Mouse (Mus musculus) heart, adult 18-20 months (tissue): ENCODE results near the gene Fli1. TPM values are rescaled to one million over a fixed set of nuclear protein-coding genes. Genes with fewer than 3 reads are reported as not detected.
A peak's percentile ranks its signal among the peaks of the same experiment; 100 is the strongest.

Experiments used
- DNase-seq, 2 experiments: peaks; one replicate each; pipeline ENCODE4 v3.0.0; 2021 to 2022; ENCODE audit warnings: mixed read lengths in 1 of 2
- long read RNA-seq, 2 experiments: library from polyadenylated mRNA; stranded (forward); transcript quantifications; one replicate each; pipeline ENCODE4 v2.0.0; 2021
- total RNA-seq, 2 experiments: library from RNA; stranded (reverse); gene quantifications; 2 replicates each; pipeline ENCODE4 v1.2.3; 2021

Gene Fli1
- 10 to 100 TPM; 17.1 to 19.3 TPM for total RNA-seq
- long read RNA-seq, experiment 1, transcript Fli1-201 (9 exons, 3,318 nt) = major isoform, 9 of 14 reads
- long read RNA-seq, experiment 1, partial matches to known transcripts = 3 of 14 reads
- long read RNA-seq, experiment 1, other reads (novel, unspliced or antisense) = 2 of 14 reads
- long read RNA-seq, experiment 2, partial matches to known transcripts = 1 of 3 reads
- long read RNA-seq, experiment 2, other reads (novel, unspliced or antisense) = 2 of 3 reads

- peak in 1 of 2 experiments; percentile 75 for DNase-seq
These were observed at the start of gene Fli1 for GRCm38 (mm10) chr9:32542212-32543039. Gene Fli1, minus strand, starts transcription at chr9:32542861.

- peak; percentile 86 to 89 for DNase-seq
These were observed 49.3 kb upstream of the Fli1 start for GRCm38 (mm10) chr9:32591732-32592582.

GRCm38 (mm10) chr9:32590571-32590970 is 47.9 kb upstream of the Fli1 start:
- no peak for DNase-seq

- peak; percentile 86 to 94 for DNase-seq
These were observed 47.2 kb upstream of the Fli1 start for GRCm38 (mm10) chr9:32589900-32590299.

GRCm38 (mm10) chr9:32585357-32585756 is 42.7 kb upstream of the Fli1 start:
- peak in 1 of 2 experiments; percentile 60 for DNase-seq

- DNase-seq = no peak
These were observed 41.2 kb upstream of the Fli1 start for GRCm38 (mm10) chr9:32583905-32584304.

GRCm38 (mm10) chr9:32581851-32582573 is 39.4 kb upstream of the Fli1 start:
- no peak for DNase-seq

- DNase-seq = no peak
These were observed 35.8 kb upstream of the Fli1 start for GRCm38 (mm10) chr9:32578411-32578810.

GRCm38 (mm10) chr9:32573638-32574037 is 31.0 kb upstream of the Fli1 start:
- no peak for DNase-seq

GRCm38 (mm10) chr9:32571676-32572075 is 29.0 kb upstream of the Fli1 start:
- DNase-seq = no peak

- DNase-seq = no peak
These were observed 27.9 kb upstream of the Fli1 start for GRCm38 (mm10) chr9:32570547-32570946.

GRCm38 (mm10) chr9:32569261-32569660 is 26.6 kb upstream of the Fli1 start:
- DNase-seq = no peak

GRCm38 (mm10) chr9:32567603-32568002 is 24.9 kb upstream of the Fli1 start:
- no peak for DNase-seq

GRCm38 (mm10) chr9:32565309-32565708 is 22.6 kb upstream of the Fli1 start:
- no peak for DNase-seq

GRCm38 (mm10) chr9:32562837-32563236 is 20.2 kb upstream of the Fli1 start:
- no peak for DNase-seq

- DNase-seq = peak; percentile 54 to 58
These were observed 19.7 kb upstream of the Fli1 start for GRCm38 (mm10) chr9:32562409-32562808.

GRCm38 (mm10) chr9:32561190-32561890 is 18.7 kb upstream of the Fli1 start:
- DNase-seq = no peak

GRCm38 (mm10) chr9:32559859-32560258 is 17.2 kb upstream of the Fli1 start:
- no peak for DNase-seq

- no peak for DNase-seq
These were observed 16.8 kb upstream of the Fli1 start for GRCm38 (mm10) chr9:32559454-32559853.

GRCm38 (mm10) chr9:32556313-32556712 is 13.7 kb upstream of the Fli1 start:
- no peak for DNase-seq

GRCm38 (mm10) chr9:32555279-32555678 is 12.6 kb upstream of the Fli1 start:
- no peak for DNase-seq
